Mouse (Mus musculus) liver, adult 2 months (tissue): ENCODE measurements around the gene Cfap77.

ENCODE experiments used
- CTCF ChIP-seq: fragments of 200-500 bp; IDR thresholded peaks from 2 replicates; pipeline ENCODE4 v1.5.1; 2011; ENCODE audit warnings: low read depth, low read length, control low read depth
- POLR2A ChIP-seq: fragments of 200-500 bp; IDR thresholded peaks from 2 replicates; pipeline ENCODE4 v1.6.1; 2011; ENCODE audit warnings: low read length, control low read depth; ENCODE audit not compliant: insufficient read depth; ENCODE audit errors: extremely low read depth

- TF ChIP-seq POLR2A = no peak
- TF ChIP-seq CTCF = no peak
Observed at GRCm38 (mm10) chr2:28915768-28916512, 138.9 kb downstream of the Cfap77 start.
